Mouse (Mus musculus) adipocyte (in vitro differentiated cells): ENCODE results near the gene Foxi2.

Source experiments
- DNase-seq: peaks from one replicate; pipeline ENCODE4 v3.0.0-alpha.2; 2016; ENCODE audit warnings: low spot score

Gene Foxi2

DNA sequence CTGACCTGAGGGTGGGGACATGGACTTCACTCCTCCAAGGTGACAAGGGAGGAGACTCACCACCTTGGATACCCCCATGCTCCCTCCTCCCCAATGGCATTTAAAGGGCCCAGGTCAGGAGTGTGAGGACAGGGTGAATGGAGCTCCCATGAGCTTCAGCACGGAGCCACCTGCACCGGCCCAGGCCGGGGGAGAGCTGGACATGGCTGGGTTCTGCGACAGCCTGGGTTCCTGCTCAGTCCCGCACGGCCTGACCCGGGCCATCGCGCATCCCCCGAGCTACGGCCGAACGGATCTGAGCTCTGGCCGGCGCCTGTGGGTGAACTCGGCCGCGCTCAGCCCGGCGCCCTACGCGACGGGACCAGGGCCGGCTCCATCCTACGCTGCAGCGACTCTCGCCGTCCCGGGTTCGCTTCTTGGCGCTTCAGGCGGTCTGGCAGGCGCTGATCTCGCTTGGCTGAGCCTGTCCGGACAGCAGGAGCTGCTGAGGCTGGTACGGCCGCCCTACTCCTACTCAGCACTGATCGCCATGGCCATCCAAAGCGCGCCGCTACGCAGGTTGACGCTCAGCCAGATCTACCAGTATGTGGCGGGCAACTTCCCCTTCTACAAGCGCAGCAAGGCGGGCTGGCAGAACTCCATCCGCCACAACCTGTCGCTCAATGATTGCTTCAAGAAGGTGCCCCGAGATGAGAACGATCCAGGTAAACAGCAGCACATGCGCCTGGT is at the start of gene Foxi2:
TSS of gene Foxi2 (plus strand) at position 72 of the 729 bp plus-strand sequence.
- DNase-seq, result no peak

GRCm38 (mm10) chr7:135364606-135365005 is 45.5 kb upstream of the Foxi2 start:
- no peak for DNase-seq

DNA sequence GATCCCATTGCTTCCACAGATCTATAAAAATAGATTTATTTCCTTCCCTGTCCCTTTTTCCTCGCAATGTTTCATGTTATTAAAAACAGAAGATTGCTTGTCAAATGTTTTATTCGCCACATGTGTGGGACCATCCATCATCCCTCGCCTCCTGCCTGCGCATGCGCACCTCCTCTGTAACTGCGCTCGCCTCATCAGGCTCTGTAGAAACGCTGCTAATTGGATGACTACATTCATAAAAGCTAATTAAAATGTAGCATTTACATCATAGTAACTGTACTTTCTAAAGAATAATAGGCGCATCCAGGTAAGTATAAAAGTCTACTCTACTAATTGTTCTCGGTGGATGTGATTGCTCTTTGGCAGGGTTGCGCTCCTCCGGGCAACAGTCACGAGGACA is 34.1 kb upstream of the Foxi2 start:
- DNase-seq, result no peak

GRCm38 (mm10) chr7:135376932-135377331 is 33.2 kb upstream of the Foxi2 start:
- no peak for DNase-seq

- DNase-seq, result no peak
These were observed 31.8 kb upstream of the Foxi2 start for GRCm38 (mm10) chr7:135378331-135378730.

DNA sequence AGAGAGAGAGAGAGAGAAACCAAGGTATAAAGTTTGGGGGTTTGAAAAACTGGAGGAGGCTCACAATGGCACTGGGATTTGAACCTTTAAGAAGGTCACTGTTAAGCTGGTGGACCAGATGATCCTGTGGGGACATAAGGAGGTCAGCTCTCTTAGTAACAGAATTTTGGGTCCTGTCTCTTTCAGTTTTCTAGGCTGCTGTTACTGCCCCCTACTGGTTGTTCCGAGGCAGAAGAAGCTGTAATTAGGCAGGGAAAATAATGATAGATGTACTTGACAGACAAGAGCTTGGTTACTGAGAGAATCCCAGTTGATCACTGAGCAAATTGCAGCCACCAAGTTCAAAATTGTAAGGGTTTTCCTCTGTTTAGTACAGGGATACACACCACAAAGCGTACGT is 21.1 kb upstream of the Foxi2 start:
- peak; percentile 17 for DNase-seq

GRCm38 (mm10) chr7:135392949-135393542 is 17.1 kb upstream of the Foxi2 start:
- DNase-seq, result no peak

DNA sequence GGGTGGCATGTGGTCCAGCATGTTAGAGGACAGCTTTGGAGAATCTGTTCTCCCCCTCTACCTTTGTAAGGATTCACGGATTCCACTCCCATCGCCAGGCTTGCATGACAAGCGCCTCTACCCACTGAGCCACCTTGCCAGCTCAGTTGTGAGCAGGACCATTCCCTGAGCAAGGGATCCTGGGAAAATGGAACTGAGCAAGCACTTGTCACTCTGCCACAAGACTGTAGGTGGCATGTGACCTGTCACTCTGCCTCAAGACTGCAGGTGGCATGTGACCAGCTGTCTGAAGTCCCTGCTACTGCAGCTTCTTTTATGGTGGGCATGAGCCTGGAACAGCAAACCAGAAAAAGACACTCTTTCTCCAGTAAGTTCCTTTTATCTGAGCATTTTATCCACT is 15.7 kb upstream of the Foxi2 start:
- peak; percentile 6 for DNase-seq

GRCm38 (mm10) chr7:135395242-135395641 is 14.9 kb upstream of the Foxi2 start:
- no peak for DNase-seq

- no peak for DNase-seq
These were observed 13.0 kb upstream of the Foxi2 start for GRCm38 (mm10) chr7:135397096-135397495.

DNA sequence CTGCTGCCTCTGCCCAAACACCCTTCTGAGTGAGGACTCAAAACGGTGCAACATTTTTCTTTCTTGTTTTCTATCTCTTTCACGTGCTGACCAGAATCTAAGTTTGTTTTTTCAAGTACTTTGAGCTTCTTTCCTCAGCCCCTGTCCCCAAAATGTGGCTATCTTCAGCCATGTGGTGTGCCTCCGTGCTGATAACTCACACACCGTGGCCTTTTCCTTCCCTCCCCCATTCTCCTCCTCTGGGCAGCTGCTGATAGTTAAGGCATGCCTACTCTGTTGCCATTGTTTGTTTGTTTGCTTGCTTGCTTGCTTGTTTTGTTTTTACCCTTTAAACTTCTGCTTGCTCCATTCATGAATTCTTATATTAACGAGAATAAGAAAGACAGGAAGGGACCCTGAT is 12.2 kb upstream of the Foxi2 start:
- DNase-seq, result no peak

DNA sequence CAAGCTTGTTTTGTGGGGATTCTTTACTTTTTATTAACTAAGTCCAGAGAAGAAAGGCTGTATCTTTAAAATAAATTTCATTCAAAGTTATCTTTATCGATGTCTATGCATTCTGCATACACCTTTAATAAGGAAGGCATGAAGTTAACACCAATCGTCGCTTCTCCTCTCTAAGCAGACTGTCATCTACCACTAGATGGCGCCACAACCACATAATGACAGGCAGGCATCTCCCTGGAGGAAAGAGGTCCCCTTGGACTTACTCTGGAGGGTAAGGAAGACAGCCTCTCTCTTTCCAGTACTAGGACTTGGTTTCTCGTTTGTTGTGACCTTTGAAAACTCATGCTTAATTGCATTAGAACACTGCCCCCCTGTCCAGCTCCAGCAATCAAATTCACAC is 6.7 kb upstream of the Foxi2 start:
- peak; percentile 66 for DNase-seq

DNA sequence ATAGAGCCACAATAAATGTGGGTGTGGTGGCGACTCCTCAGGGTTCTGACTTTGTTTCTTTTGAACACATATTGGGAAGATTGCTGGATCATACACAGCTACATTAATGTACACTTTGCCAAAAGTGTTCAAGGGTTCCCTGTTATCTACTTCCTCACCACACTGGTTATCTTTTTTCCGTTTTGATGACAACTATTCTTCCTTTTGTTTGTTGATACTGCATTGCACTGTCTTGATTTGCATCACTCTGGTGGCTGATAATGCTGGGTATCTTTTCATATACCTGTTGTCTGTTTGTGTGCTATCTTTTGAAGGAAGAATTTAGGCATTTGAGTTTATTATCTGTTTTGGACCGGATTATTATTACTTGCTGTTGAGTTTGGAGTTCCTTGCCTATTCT is 3.3 kb upstream of the Foxi2 start:
- DNase-seq, result no peak

DNA sequence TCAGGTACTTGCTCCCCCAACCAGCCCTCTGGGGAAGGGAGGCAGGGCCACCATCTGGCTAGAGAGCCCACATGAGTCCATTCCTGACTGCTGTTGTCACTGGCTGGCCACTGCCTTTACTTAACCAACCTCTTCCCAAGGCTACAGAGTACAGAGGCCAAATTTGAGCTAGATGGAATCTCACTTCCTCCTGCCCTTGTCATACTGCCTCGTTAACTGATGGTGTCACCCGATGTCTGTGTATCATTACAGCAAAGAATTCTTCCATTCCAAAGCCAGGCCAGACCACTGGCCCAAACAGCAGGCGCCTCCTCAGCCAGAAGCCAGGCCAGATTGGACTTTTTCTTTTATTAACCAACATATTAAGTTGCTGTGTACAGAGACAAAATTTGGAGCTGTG is 1.6 kb upstream of the Foxi2 start:
- no peak for DNase-seq

GRCm38 (mm10) chr7:135412357-135412756 is 2.2 kb downstream of the Foxi2 start:
- DNase-seq, result no peak

DNA sequence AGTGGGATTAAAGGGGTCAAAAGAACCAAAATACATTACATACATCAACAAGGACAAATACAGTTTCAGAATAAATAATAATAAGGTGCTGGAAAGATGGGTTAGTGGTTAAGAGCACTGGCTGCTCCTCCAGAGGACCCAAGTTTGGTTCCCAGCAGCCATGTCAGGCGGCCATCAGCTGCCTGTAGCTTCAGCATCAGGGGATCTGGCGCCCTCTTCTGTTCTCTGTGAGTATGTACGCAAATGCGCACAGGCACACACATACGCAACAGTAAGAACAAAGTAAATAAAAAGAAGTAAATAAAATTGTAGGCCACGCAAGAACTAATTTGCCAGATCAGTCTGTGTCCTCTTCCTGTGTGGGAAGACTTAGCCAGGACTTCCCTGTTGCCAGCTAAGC is 18.7 kb downstream of the Foxi2 start:
- DNase-seq, result no peak

DNA sequence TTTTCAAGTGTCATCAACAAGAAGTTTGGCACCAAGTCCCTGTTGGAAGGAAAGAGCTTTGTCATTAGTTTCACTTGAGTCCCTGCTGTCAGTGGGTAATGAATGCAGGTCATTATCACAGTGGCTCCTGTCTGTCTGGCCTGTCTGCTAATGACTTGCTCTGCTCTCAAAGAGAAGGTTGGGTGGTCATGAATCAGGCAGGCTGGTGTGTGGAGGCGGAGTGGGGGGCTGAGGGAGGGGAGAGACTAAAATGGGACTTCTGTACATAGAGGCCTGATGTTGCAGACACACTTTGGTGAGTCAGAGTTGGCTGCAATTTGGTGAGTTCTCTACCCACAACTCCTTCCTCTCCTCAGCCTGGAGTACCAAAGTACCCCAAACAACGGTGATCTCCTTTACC is 20.8 kb downstream of the Foxi2 start:
- DNase-seq, result no peak

GRCm38 (mm10) chr7:135443903-135444302 is 33.8 kb downstream of the Foxi2 start:
- no peak for DNase-seq

DNA sequence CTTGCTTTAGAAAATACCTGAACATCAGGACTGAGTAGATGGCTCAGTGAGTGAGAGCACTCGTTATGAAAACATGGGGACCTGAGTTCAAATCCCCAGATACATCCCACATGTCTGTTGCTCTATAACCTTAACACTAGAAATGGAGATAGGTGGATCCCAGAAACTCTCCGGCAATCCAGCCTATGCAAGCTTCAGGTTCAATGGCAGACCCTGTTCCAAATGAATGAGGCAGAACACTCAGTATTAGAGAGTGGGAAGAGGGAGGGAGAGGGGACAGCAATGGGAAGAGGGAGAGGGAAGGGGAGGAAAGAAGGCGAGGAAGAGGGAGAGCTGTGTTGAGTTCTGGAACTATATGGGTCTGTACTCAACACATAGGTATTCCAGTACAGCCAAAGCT is 41.2 kb downstream of the Foxi2 start:
- DNase-seq, result no peak

GRCm38 (mm10) chr7:135452366-135452765 is 42.3 kb downstream of the Foxi2 start:
- no peak for DNase-seq

GRCm38 (mm10) chr7:135453690-135454089 is 43.6 kb downstream of the Foxi2 start:
- no peak for DNase-seq
